Mouse (Mus musculus) midbrain, embryonic 14.5 days (tissue): ENCODE results near the gene Psmd1. TPM values are rescaled to one million over a fixed set of nuclear protein-coding genes. Genes with fewer than 3 reads are reported as not detected.

ENCODE experiments used
- ATAC-seq: fragments of 200-750 bp; cut with Nextera tagmentation; 2 replicates; pipeline ENCODE4 v1.8.0; 2017; ENCODE audit warnings: moderate number of reproducible peaks, moderate library complexity; ENCODE audit not compliant: low FRiP score, low TSS enrichment
- DNase-seq: peaks from one replicate; pipeline ENCODE4 v3.0.0-alpha.2; 2015
- H3K27ac ChIP-seq: fragments of 300-500 bp; sonication (generic); replicated peaks from 2 replicates; pipeline ENCODE4 v1.5.1; 2014; ENCODE audit warnings: mild to moderate bottlenecking, low read depth, low read length, moderate library complexity
- H3K27me3 ChIP-seq: fragments of 300-500 bp; sonication (generic); 2 replicates; pipeline ENCODE4 v1.6.1; 2014; ENCODE audit warnings: low read length, control low read depth, mixed read lengths; ENCODE audit not compliant: control insufficient read depth, insufficient read depth
- H3K36me3 ChIP-seq: fragments of 300-500 bp; sonication (generic); 2 replicates; pipeline ENCODE4 v1.6.1; 2014; ENCODE audit warnings: low read length, control low read depth; ENCODE audit not compliant: control insufficient read depth, insufficient read depth
- H3K4me1 ChIP-seq: fragments of 300-500 bp; sonication (generic); 2 replicates; pipeline ENCODE4 v1.6.1; 2014; ENCODE audit warnings: mild to moderate bottlenecking, antibody characterized with exemption, low read length, control low read depth; ENCODE audit not compliant: control insufficient read depth, insufficient read depth
- H3K4me2 ChIP-seq: fragments of 300-500 bp; sonication (generic); 2 replicates; pipeline ENCODE4 v1.6.1; 2014; ENCODE audit warnings: mild to moderate bottlenecking, low read length, moderate library complexity
- H3K4me3 ChIP-seq: fragments of 300-500 bp; sonication (generic); replicated peaks from 2 replicates; pipeline ENCODE4 v1.5.1; 2014; ENCODE audit warnings: low read depth, low read length
- H3K9ac ChIP-seq: fragments of 300-500 bp; sonication (generic); replicated peaks from 2 replicates; pipeline ENCODE4 v1.6.1; 2014; ENCODE audit warnings: mild to moderate bottlenecking, low read length, moderate library complexity
- H3K9me3 ChIP-seq: fragments of 300-500 bp; sonication (generic); 2 replicates; pipeline ENCODE4 v1.6.1; 2016; ENCODE audit warnings: low read length, control low read depth, mixed read lengths; ENCODE audit not compliant: control insufficient read depth
- WGBS: fragments of 180-500 bp; shearing (Covaris S2); extraction: QIAGEN DNeasy Blood & Tissue Kit; methylation state at CpG from one replicate; pipeline ENCODE4 v1.1.7; 2014; 5-methylcytosine and 5-hydroxymethylcytosine counted together
- polyA plus RNA-seq: library from polyadenylated mRNA; unstranded; fragments of >200 nt; fragmentation: Nextera tagmentation; extraction: Ambion mirVana; gene quantifications from 2 replicates; pipeline ENCODE4 v1.2.1, GENCODE M21; 2014

Gene Psmd1
- polyA plus RNA-seq, 1 experiment from 2014 or later = 214 TPM

GRCm38 (mm10) chr1:86160479-86160878, 96.3 kb downstream of the Psmd1 start:
- H3K4me3 ChIP-seq = no peak overlapping the region
- 93% methylated on average over 5 of the region's 5 CpGs for WGBS

DNA sequence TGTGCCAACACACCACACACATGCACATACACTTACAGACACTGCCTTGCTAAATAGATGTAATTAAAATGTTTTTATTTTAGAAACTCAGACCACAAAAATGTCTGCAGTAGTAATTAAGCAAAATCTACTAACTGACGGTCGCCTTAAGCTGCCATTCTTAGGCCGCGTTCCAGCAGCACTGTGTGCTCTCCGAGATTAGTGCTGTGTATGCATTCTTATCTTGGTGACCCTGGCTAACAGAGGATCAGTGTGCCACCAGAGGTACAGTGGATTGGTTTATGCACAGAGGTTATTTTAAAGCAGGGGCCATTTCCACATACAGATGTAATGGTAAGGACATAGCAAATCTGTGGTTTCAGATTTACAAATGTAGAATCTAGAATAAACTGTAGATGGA, 96.9 kb downstream of the Psmd1 start:
- Histone ChIP-seq H3K27ac (no peak overlapping the region), H3K36me3 (peaks cover 74% of the 10 kb centered on the region), H3K9ac (no peak overlapping the region), H3K4me2 (no peak overlapping the region), H3K4me1 (no peaks in the 10 kb centered on the region), H3K4me3 (no peak overlapping the region), H3K9me3 (no peaks in the 10 kb centered on the region), H3K27me3 (no peaks in the 10 kb centered on the region)
- WGBS = 96% methylated on average over 5 of the region's 5 CpGs
- no peak for DNase-seq
- ATAC-seq = no peak

More at GRCm38 (mm10) chr1:86160479-86160878, 96.3 kb downstream of the Psmd1 start:
- H3K4me1 ChIP-seq = peaks cover 3% of the 10 kb centered on the region
- H3K4me2 ChIP-seq = no peak overlapping the region
- DNase-seq (no peak), ATAC-seq (no peak)
- H3K9ac ChIP-seq = no peak overlapping the region
- H3K27me3 ChIP-seq = no peaks in the 10 kb centered on the region
- H3K9me3 ChIP-seq = no peaks in the 10 kb centered on the region
- peaks cover 69% of the 10 kb centered on the region for H3K36me3 ChIP-seq
- H3K27ac ChIP-seq = no peak overlapping the region

DNA sequence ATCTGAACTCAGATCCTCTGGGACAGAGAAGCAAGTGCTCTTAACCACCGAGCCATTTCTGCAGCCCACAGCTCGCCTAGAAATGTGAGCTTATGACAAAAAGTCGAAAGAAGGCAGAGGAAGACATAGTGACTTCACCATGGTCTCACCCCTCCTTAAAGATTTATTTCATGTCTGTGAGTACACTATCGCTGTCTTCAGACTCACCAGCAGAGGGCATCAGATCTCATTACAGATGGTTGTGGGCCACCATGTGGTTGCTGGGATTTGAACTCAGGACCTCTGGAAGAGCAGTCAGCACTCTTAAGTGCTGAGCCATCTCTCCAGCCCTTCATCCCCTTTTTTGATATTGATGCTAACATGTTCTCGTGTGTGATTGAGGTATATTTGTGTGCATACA, 110.4 kb downstream of the Psmd1 start:
- H3K36me3 ChIP-seq = peaks cover 67% of the 10 kb centered on the region
- DNase-seq (no peak), ATAC-seq (no peak)
- no peak overlapping the region for H3K4me2 ChIP-seq
- no peak overlapping the region for H3K27ac ChIP-seq
- no peaks in the 10 kb centered on the region for H3K4me1 ChIP-seq
- H3K27me3 ChIP-seq = no peaks in the 10 kb centered on the region
- no peaks in the 10 kb centered on the region for H3K9me3 ChIP-seq
- no peak overlapping the region for H3K4me3 ChIP-seq
- no peak overlapping the region for H3K9ac ChIP-seq
- WGBS = 97% methylated on average over 5 of the region's 5 CpGs

- H3K4me3 ChIP-seq = no peak overlapping the region
- H3K9me3 ChIP-seq = no peaks in the 10 kb centered on the region
- no peaks in the 10 kb centered on the region for H3K27me3 ChIP-seq
- DNase-seq (no peak), ATAC-seq (no peak)
- H3K4me1 ChIP-seq = no peaks in the 10 kb centered on the region
- H3K4me2 ChIP-seq = no peak overlapping the region
- peaks cover 68% of the 10 kb centered on the region for H3K36me3 ChIP-seq
- H3K9ac ChIP-seq = no peak overlapping the region
- WGBS = 97% methylated on average over 2 of the region's 2 CpGs
- no peak overlapping the region for H3K27ac ChIP-seq
These were observed 111.9 kb downstream of the Psmd1 start for GRCm38 (mm10) chr1:86176066-86176465.

DNA sequence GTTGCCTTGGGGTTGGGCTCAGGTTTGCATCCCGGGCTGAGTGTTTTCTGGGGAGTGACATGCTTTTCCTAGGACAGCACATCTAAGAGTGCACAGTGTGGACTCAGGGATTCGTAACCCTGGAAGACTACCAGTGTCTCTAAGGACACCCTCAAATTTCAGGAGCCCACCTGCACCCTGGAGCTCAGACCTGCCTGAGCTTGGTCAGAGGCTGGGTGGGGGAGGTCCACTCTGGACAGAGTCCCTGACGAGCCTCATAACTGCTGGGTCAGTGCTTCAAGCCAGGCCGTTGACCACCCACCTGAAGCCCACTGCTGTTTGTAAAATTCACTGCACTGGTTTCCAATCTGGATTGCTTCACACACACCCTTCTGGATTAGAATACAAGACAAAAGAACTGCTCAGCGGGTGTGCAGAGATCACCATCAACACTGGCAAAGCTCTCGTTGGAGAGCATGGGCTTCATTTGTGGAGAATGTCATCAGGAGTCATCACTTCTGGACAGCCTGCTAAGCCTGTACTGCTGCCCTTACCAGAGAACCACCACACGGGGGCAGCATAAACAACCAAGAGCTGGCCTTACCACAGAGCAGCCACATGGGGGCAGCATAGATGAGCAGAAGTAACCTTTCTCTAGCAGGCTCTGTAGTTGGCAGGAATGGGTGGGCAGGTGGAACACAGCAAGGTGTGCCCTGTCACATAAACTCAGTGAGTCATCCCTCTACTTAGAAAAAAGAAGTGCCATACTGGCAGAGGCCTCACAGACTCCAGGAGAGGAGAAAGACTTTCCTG, 114.5 kb downstream of the Psmd1 start:
- WGBS = 49% methylated on average over 7 of the region's 7 CpGs
- H3K9ac ChIP-seq = no peak overlapping the region
- DNase-seq (peak; percentile 88), ATAC-seq (peak; percentile 60; the same call in 1 of the 2 replicates)
- H3K4me1 ChIP-seq = no peaks in the 10 kb centered on the region
- no peak overlapping the region for H3K4me2 ChIP-seq
- H3K9me3 ChIP-seq = no peaks in the 10 kb centered on the region
- peaks cover 53% of the 10 kb centered on the region for H3K36me3 ChIP-seq
- no peaks in the 10 kb centered on the region for H3K27me3 ChIP-seq
- no peak overlapping the region for H3K4me3 ChIP-seq
- H3K27ac ChIP-seq = no peak overlapping the region

GRCm38 (mm10) chr1:86182004-86182709, 118.0 kb downstream of the Psmd1 start:
- H3K9me3 ChIP-seq = no peaks in the 10 kb centered on the region
- no peak overlapping the region for H3K27ac ChIP-seq
- H3K4me1 ChIP-seq = no peaks in the 10 kb centered on the region
- no peak overlapping the region for H3K4me3 ChIP-seq
- WGBS = 87% methylated on average over 5 of the region's 5 CpGs
- H3K36me3 ChIP-seq = peaks cover 26% of the 10 kb centered on the region
- H3K27me3 ChIP-seq = no peaks in the 10 kb centered on the region
- ATAC-seq (no peak), DNase-seq (no peak)
- no peak overlapping the region for H3K4me2 ChIP-seq
- no peak overlapping the region for H3K9ac ChIP-seq

DNA sequence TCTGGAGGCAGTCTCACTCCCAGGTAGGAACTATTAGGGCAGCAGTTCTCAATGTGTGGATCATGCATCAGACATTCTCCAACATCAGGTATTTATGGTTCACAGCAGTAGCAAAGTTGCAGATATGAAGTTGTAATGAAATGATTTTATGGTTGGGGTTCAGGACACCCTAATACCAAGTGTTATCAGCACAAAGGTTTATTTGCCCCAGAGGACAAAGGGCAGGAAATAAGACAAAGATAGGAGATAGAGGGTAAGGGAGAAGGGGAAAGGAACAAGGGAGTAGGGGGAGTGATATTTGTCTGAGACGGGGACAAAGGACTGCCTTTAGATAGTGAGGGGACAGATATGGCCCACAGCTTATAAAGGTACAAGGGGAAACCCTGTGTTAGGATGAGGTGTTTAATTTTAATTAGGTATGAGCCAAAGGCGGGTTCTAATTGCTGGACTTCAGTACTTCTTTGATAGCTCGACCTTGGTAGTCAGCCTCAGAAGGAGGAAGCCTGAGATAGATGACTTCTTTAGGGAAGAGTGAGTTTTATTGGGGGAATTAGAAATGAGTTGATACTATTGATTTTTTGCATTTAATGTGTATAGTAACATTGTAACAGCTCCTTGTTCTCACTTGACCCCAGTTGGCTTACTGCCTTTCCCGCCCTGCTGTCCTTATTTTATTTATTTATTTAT, 119.5 kb downstream of the Psmd1 start:
- no peaks in the 10 kb centered on the region for H3K9me3 ChIP-seq
- ATAC-seq (no peak), DNase-seq (no peak)
- H3K36me3 ChIP-seq = peaks cover 26% of the 10 kb centered on the region
- H3K27ac ChIP-seq = no peak overlapping the region
- 90% methylated on average over 4 of the region's 4 CpGs for WGBS
- H3K9ac ChIP-seq = no peak overlapping the region
- no peak overlapping the region for H3K4me3 ChIP-seq
- H3K4me1 ChIP-seq = no peaks in the 10 kb centered on the region
- H3K27me3 ChIP-seq = no peaks in the 10 kb centered on the region
- H3K4me2 ChIP-seq = no peak overlapping the region

DNA sequence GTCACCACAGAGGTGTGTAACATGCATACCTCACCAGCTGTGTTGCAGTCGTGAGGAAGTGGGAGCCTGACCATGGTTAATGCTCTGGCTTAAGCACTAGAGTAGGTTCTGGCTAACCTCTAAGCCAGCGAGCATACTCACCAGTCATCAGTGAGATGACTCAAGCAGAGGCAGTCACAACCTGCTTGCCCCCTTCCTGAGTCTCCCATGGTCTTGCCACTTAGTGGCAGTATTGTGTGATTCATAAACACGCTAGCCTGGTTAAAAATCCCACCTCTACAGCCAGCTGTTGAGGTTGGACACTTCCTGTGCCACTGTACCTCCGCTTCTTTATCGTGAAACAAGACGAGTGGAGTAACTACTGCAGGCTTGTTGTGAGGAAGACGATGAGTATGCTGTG, 122.6 kb downstream of the Psmd1 start:
- Histone ChIP-seq H3K27me3 (no peaks in the 10 kb centered on the region), H3K4me3 (no peak overlapping the region), H3K9me3 (no peaks in the 10 kb centered on the region), H3K36me3 (peaks cover 32% of the 10 kb centered on the region), H3K4me1 (no peaks in the 10 kb centered on the region), H3K27ac (no peak overlapping the region), H3K9ac (no peak overlapping the region), H3K4me2 (no peak overlapping the region)
- DNase-seq (no peak), ATAC-seq (no peak)
- 91% methylated on average over 7 of the region's 7 CpGs for WGBS
